8 mouse cellular contexts compared by ENCODE assay signal in genomic region chr16:50528677-50529510, GRCm38 (mm10).
DNase-seq lines count a peak whose midpoint lies in the region; ATAC-seq and TF ChIP-seq lines count a peak whose summit lies in the region.

No protein-coding gene starts in this region.

- H3K79me2 ChIP-seq in macrophage (ENCODE audit: inconsistent target): no peaks in the 10 kb centered on the region

- peak overlapping the region; percentile 87 for H3K27ac ChIP-seq in gastrocnemius, adult 2 months
- H3K27ac ChIP-seq in hindbrain, postnatal 0 days: peak overlapping the region; percentile 86
- peak overlapping the region; percentile 91 for H3K27ac ChIP-seq in left cerebral cortex, adult 2 months
- peak overlapping the region; percentile 64 for H3K27ac ChIP-seq in macrophage

- under 1% methylated on average over 80 of the region's 81 CpGs for WGBS in hindbrain, postnatal 0 days
- WGBS in macrophage (ENCODE audit: missing documents): 1% methylated on average over 74 of the region's 81 CpGs

- peak overlapping the region; percentile 100 for H3K4me2 ChIP-seq in hindbrain, postnatal 0 days (ENCODE audit: low read depth, low read length)

- H3K36me3 ChIP-seq in hindbrain, postnatal 0 days (ENCODE audit: insufficient read depth, low read length): no peaks in the 10 kb centered on the region
- no peaks in the 10 kb centered on the region for H3K36me3 ChIP-seq in macrophage (ENCODE audit: inconsistent target)

- H3K27me3 ChIP-seq in hindbrain, postnatal 0 days (ENCODE audit: insufficient read depth, low read length): no peaks in the 10 kb centered on the region

- no peaks in the 10 kb centered on the region for H3K4me1 ChIP-seq in hindbrain, postnatal 0 days (ENCODE audit: insufficient read depth, low read length)

- peak overlapping the region; percentile 96 for H3K4me3 ChIP-seq in gastrocnemius, adult 2 months
- peak overlapping the region; percentile 83 for H3K4me3 ChIP-seq in hindbrain, postnatal 0 days (ENCODE audit: low read length)
- peak overlapping the region; percentile 78 for H3K4me3 ChIP-seq in left cerebral cortex, adult 2 months
- peak overlapping the region; percentile 66 for H3K4me3 ChIP-seq in macrophage (ENCODE audit: inconsistent target)

- TF ChIP-seq CTCF in gastrocnemius, adult 2 months (IDR thresholded peaks at IDR 0.05): no peak
- TF ChIP-seq CTCF in hindbrain, postnatal 0 days (IDR thresholded peaks at IDR 0.05; ENCODE audit: low read depth): no peak
- no peak for TF ChIP-seq CTCF in left cerebral cortex, adult 2 months (IDR thresholded peaks at IDR 0.05)

- peak; percentile 81 for ATAC-seq in hindbrain, postnatal 0 days

- DNase-seq in T-cell, adult 2 months (ENCODE audit: low spot score): peak; percentile 61
- peak; percentile 51 to 58 for DNase-seq in cerebellum, postnatal 36 days
- peak; percentile 80 for DNase-seq in gastrocnemius, adult 2 months
- DNase-seq in hindbrain, postnatal 0 days (ENCODE audit: low spot score): peak; percentile 75
- peak; percentile 66 to 68 for DNase-seq in left cerebral cortex, adult 2 months (ENCODE audit: extremely low spot score in 1 of 2, low spot score in 2 of 2)
- DNase-seq in right cerebral cortex, adult 2 months (ENCODE audit: low spot score in 2 of 2): peak; percentile 60 to 71
- peak; percentile 16 for DNase-seq in urinary bladder, postnatal 10 days (ENCODE audit: low spot score)

- peak overlapping the region; percentile 83 for H3K9ac ChIP-seq in hindbrain, postnatal 0 days (replicated peaks; ENCODE audit: low read length)

- intact Hi-C loops in gastrocnemius, adult 2 months (cut with DNase I): loop anchor here (5.0 kb wide), 1 partner anchor 97 kb away; the partner anchor contains the start of gene Bbx
- intact Hi-C loops in left cerebral cortex, adult 2 months (cut with DNase I): loop anchor here (1.0 kb wide), 1 partner anchor 203 kb away; no protein-coding TSS in a partner anchor

- H3K9me3 ChIP-seq in hindbrain, postnatal 0 days (ENCODE audit: low read length): no peaks in the 10 kb centered on the region

Comparison
In these comparisons a context has a peak if more than half of its experiments do, and no peak if none do; other contexts are left out.
1. Peak in every context shown above with its lines: DNase-seq, ATAC-seq, H3K4me3 ChIP-seq and H3K27ac ChIP-seq.
2. DNase-seq: peak in every context shown above with its lines; median percentile 80 in gastrocnemius, adult 2 months; 75 in hindbrain, postnatal 0 days; 67 in left cerebral cortex, adult 2 months; 66 in right cerebral cortex, adult 2 months; 61 in T-cell, adult 2 months; 54 in cerebellum, postnatal 36 days; 16 in urinary bladder, postnatal 10 days.